Mouse (Mus musculus) ovary, postnatal 10 days (tissue): ENCODE measurements around the gene Pgghg.

Experiments
- DNase-seq: peaks from one replicate; pipeline ENCODE4 v3.0.0; 2022; ENCODE audit warnings: low spot score

Pgghg gene

DNA sequence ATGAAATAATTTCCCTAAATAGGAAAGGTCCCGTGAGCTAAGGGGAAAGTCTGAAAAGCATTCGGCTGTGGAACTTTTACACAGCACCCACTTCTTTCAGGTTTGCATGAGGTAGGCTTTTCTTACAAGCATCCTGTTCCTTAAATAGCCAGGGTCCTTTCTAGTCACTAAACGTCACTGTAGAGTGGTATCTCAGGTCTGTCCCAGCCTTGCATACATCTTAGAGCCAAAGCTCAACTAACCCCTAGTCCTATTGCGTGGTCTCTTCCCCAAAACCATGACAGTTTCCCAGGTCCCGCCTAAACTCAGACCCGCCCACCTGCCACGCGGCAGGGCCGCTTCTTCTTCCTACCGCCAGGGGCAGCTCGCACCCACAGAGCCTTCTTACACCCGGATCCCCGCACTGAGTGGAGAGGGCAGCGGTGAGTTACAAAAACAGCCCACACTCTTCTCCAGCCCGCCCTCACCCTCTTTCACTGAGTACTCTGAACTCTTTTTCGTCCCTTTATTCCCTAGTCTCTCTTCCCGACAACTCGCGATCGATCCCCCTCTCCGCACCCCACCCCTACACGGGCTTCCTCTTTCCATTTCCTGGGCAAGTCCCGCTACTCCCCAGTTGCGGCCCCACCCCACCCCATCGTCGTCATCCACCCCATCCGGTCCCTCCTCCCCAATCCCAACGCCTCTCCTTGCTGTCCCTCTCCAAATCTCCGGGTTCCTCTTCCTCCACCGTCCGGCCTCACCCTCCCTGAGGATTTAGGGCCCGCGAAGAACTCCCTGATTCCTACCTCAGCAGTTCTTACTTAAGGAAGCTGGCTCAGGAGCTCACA is at the start of gene Pgghg:
Gene Pgghg, plus strand, starts transcription at position 170 of the 830 bp plus-strand sequence.
- peak; percentile 67 for DNase-seq

DNA sequence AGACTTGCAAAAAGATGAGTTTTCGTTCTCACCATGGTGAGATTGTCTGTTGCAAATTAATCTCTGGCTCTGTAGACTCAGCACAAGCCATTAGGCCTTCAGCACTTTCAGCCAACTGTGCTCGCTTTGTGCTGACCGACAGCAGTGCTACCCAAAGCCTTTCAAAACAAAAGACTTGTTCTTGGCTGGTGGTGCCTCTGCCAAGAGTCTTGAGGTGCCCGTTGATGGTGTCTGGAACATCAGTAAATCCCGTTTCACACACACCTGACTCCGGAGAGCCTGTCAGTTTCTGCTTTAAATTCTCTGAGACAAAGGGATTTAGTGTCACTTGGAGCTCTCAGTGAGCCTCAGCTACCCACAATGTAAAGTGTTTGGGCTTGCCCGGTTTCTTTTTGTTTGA is 47.2 kb upstream of the Pgghg start:
- DNase-seq, result no peak

DNA sequence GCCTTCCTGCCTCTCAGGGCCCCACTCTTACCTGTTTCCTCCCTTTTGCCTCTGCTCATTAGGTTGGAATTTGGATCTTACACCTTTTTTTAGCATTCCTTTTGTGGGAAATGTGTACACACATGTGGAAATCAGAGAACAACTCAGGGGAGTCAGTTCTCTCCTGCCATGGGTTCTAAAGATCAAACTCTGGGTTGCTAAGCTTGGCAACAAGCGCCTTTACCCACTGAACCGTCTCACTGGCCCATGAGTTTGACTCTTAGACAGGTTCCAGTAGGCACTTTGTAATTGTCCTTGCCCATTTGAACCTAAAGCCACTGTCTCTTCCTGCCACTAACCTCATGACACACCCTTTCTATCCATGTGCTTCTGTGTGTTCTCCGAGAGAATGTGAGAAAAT is 46.6 kb upstream of the Pgghg start:
- DNase-seq, result no peak

DNA sequence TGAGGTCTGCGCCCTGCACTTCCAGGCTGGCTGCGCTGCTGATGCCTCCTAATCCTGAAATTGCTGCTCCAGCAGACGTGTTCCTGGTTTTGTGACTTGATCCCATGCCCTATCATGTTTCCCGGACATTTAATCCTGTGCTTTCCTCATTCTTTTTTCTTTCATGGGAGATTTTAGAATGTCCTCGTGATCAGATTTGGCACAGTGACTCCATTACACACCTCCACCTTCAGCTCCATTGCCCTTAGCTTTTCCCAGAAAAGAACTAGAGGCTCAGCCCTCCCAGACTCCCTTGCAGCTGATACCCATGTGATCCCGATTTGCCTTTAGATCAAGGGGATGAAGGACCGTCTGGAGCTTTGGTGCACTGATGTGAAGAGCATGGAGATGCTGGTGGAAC is 43.3 kb upstream of the Pgghg start:
- DNase-seq, result no peak

DNA sequence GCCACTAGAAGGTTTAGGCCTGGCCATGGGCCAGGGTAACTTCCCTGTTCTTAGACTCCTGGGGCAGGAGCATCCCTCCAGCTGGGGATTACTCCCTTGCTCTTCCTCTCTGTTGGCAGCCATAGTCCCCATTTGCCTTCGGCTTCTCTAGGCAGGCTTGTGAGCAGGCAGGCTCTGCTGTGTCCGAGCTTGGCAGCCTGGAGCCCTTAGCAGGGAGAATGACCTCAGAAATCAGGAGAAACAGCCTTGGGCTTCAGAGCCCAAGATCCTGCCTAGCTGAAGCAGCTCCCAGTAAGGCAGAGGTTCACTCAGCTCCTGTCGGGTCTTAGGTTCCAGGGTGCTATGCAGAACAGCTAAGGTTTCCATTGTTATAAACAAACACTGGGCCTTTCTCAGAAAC is 42.1 kb upstream of the Pgghg start:
- DNase-seq, result no peak

DNA sequence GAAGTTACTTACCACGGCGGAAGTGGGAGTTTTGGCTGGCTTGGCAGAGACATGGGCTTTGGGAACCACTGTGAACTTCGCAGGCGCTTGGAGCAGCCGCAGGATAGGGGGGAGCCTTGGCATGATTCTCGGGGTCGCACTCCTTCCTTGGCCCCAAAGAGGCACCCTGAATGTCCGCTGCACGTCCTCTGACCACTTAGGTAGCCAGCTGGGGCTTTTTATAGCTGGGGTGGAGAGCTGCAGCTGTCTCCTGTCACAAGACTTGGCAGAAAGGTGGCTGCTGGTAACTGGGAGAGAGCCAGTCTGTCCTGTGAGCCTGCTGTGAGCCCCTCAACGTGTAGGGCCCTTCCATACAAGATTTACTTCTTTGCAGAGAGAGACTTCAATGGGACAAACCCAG is 41.0 kb upstream of the Pgghg start, which contains the start of gene Cox8b:
Gene Cox8b, minus strand, starts transcription at position 227 of the 400 bp plus-strand sequence.
- DNase-seq, result no peak

DNA sequence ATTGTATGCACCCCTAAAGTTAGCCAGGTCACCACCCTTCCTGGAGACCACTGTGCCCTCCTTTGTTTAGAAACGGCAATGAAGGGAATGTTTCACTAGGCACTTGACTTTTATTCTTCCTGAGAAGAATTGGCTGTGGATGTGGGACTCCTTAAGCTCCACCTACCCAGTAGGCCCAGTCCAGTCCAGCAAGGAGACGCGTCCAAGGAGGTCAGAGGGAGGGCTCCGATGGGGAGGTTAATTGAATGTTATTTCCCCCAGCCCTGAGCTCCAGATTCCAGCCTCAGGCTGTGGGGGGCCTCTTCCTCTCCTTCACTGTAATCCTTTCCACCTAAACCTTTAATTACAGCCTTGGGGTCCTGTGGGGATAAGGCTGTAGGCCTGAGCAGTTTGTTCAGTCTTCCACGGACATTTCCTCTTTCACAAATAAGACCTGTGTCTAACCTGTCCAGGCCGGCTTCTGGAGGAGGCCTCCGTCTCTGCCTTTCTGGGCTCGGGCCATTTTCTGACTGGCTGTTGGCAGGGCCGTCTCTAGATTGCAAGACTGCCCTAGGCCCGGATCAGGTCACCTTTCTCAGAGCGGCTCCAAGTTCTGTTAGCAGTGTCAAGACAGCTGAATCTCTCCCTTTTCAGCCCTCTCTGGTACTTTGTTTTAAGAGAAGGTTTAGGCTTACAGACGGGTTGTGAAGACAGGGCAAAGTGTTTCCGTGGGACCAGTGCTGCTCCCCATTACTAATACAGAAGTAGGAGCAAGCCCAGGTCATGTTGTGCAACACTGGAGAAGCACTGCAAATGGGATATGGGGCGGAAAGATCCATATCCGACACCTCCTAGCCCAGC is 38.9 kb upstream of the Pgghg start:
- DNase-seq, result no peak

DNA sequence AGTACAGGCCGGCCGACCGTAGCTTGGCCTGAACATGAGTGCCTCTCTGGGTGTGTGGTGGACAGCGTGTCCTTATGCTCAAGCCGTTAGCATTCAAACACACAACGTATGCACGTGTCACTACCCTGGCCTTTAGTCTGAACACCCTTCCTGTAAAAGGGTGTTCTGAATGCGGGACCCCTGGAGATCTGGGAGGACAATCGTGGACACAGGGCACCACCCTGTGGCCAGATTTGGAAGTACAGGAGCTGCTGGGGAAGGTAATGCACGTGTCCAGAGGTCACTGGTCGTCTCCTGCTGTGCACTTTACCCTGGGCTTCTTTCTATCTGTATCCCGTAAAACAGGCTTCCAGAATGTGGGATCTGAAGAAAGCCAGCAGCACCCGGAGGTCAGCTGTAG is 38.0 kb upstream of the Pgghg start:
- peak; percentile 84 for DNase-seq

DNA sequence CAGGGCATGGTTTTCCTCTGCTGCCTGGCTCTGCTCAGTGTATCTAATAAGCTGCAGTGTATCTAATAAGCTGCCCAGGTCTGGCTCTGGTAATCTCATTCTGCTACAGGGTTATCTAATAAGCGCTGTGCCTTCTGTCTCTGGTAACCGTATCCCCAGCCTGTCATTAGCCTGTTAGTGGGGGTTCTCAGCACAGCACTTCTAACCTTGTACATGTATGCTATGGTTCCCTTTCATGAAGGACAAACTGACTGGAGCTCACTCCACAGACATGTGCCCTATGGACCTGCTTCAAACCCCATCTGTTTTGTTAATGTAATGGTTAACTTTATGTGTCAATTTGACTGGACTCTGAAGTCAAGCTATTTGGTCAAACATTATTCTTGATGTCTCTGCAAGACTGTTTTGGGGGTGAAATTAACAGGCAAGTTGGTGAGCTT is 35.5 kb upstream of the Pgghg start:
- no peak for DNase-seq

DNA sequence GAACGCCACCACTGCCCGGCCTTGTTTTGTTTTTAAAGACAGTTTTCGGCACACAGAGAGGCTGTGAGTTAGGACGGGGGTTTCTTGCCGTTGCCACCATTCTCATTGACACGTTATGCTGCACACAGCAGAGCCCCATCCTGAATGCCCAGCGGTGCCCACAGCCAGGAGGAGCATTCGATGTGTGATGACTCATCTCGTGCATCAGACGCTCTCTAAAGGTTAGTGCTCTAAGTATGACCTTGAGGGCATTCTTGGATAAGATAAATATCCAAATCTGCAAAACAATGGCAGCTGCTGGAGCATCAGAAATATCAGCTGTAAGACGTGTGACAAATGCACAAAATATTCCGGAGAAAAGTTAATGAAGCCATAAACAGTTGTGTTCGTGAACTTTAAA is 34.1 kb upstream of the Pgghg start:
- DNase-seq, result no peak

DNA sequence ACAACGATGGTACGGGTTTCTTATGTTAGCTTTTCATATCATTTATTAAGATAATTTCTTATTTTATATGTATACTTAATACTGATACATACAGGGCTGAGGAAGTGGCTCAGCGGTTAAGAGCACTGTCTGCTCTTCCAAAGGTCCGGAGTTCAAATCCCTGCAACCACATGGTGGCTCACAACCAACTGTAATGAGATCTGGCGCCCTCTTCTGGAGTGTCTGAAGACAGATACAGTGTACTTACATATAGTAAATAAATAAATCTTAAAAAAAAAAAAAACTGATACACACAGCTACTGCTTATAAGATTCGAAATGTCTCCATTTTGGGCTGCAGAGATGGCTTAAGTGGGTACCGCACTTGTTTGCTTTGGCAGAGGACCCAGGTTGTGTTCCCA is 33.5 kb upstream of the Pgghg start:
- DNase-seq, result no peak

DNA sequence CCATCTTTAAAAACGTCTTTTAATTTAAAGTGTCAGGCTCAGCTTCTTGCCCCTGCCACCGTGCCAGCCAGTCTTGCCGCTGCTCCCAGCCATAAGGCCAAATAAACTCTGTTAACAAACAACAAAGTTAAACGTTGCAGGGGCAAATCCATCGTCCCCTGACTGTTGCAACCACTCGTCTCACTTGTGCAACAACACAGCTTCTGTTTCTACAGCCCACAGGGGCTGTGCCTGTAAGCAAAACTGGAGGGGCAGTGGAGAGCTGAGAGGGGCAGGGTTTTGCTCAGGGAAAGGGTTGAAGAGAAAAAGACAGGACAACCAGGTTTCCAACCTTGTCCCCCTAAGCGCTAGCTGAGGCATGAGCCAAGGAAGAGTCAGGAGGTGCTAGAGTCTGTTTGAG is 33.0 kb upstream of the Pgghg start:
- no peak for DNase-seq

DNA sequence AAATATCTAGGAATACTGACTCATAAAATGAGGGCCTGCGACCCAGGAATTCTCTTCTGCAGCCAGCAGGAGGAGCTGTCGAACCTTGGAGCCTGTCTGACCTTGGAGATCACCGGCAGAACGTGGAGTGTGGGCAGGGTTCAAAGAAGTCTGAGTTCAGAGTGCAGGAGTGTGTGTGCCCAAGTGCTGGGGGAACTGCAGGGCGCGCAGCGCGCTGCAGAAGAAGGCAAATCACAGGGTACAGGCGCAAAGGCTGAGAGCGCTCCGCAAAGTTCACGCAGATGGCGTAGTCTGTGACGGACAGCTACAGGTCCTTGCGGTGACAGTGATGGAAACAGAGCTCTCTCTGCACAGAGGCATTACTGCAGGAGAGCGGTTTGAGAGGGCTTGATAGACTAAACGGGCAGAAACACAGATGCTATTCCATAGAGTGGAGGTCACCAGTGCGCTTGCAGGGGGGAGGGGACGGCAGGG is 32.5 kb upstream of the Pgghg start:
- peak; percentile 49 for DNase-seq

DNA sequence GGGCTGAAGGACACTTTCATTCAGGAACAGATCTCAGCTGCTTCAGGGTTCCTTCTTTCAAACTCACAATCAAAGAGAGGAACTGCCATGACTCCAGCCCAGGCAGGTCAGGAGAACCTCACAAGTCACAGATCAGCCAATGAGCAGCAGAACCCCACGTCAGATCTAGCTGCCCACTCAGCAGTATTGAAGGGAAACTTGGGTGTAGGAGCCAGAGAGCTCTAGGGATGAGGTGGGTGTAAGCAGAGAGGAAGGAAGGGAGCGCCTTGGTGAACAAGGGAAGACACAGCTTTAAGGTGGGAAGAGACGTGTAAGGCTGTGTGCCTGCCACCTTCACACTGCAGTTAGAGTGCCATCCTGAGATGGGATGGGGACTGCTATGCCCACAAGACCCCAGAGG is 28.9 kb upstream of the Pgghg start:
- DNase-seq, result no peak

DNA sequence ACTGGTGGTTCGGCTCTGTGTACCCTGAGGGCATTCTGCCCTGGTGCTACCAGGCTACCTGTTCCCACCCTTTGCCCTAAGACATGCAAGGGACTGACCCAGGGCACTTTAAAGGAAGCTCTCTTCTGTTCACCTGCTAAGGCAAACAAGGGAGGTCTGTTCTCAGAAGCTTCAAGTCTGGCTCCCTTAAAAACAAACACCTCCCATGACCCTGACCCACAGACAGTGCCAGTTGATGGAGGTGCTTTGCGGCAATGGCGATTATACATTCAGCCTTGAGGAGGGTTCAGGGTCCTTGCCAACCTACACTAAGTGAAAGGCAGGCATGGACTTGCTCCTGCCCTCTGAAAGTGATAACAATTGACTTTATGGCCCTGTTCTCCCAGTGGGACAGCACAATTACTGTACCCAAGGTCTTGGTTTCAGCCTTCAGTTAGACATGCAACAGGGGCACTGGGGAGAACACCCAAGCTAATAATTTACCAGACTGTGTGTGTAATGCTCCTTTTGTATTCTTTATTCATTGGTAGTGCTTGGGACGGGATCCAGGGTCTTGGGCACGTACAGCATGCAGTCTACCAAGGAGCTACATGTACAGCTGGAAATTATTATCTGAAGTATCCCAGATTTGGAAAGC is 28.2 kb upstream of the Pgghg start:
- no peak for DNase-seq

DNA sequence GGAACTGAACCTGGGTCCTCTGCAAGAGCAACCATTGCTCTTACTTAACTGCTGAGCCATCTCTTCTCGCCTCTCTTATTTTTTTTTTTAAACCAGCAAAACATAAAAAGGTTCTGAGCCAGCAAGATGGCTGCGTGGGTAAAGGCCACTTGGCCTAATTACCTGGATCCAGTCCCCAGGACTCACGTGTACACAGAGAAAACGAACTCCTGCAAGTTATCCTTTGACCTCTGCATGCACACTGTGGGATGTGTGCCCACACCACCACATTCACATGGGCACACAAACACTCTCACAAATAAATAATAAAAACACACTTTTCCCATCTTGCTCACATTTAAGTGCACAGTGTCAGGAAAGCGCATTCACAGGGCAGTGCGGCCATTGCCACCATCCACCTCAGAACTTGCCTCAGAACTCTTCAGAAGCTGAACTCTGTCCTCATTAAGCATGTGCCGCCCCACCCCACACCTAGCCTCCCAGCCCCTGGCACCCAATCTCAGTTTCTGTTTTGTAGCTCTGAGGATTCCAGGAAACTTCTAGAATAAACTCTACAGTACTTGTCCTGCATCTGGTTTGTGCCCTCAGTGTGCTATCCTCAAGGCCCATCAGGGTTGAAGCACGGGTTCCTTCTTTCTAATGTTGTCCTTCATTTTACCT is 27.0 kb upstream of the Pgghg start:
- DNase-seq, result no peak

DNA sequence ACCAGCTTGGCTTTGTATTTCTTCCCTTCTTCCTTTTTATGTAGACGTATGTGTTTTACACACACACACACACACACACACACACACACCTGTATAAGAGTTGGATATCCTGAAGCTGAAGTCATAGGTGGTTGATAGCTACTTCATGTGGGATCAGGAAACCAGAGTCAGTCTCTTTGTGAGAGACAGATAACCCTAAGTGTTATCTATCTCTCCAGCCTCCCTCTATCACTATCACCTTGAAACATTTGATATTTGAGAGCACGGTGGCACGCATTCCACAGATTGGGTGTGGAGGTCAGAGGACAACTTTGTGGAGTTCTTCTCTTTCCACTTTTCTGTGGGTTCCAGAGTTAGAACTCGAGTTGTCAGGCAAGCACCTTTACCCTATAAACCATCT is 21.3 kb upstream of the Pgghg start:
- no peak for DNase-seq

DNA sequence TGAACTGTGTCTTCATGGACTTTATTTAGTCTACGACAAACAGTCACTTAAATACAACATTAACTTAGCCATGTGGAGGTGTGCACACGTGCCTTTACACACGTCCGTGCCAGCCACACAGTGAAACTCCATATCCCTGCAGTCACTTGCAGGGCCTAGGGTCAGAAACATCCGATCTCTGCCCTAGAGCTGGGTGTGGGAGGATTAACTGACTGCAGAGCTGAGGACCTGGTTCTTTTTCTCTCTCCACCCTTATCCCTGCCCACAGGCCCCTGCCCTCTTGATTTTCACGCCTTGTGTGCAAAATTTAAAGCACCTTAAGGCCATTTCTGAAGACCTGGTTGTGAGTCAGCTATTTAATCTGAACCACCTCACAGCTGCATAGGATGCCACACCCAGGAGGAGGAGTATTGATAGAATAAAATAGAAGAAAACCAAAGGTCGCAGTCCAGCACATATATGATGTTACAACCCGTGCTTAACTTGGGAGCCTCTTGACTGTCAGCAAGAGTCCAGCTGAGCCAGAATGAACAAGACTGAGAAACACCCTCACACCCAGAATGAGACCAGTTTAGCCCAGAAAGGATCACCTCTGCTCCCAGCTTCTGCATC is 20.7 kb upstream of the Pgghg start, which contains the start of gene Nlrp6:
Gene Nlrp6, plus strand, starts transcription at position 485 of the 612 bp plus-strand sequence.
- no peak for DNase-seq

DNA sequence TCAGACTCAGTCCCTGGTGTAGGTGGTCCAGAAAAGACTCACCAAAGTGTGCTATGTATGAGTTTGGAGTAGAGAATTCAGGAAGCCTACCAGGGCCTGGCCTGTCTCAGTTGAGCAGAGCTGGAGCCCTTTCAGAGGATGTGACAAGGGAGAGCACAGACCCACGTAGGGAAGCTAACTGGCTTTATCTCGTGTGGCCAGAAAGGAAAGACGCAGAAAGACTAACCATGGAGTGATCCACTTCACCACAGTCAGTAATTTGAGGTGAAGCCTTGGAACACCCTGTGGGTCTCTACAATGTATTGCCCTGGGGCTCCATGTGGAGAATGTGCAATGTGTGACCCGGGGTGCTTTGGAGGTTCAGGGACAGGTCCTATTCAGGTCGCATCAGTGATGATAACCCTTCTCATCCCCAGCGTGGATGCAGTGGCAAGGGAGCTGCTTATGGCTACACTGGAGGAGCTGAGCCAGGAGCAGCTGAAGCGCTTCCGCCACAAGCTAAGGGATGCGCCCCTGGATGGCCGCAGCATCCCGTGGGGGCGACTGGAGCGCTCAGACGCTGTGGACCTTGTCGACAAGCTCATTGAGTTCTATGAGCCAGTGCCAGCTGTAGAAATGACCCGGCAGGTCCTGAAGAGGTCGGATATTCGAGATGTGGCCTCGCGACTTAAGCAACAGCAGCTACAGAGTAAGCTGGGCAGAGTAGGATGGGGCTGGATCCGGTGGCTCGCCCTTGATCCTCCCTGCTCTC is 19.8 kb upstream of the Pgghg start:
- no peak for DNase-seq

DNA sequence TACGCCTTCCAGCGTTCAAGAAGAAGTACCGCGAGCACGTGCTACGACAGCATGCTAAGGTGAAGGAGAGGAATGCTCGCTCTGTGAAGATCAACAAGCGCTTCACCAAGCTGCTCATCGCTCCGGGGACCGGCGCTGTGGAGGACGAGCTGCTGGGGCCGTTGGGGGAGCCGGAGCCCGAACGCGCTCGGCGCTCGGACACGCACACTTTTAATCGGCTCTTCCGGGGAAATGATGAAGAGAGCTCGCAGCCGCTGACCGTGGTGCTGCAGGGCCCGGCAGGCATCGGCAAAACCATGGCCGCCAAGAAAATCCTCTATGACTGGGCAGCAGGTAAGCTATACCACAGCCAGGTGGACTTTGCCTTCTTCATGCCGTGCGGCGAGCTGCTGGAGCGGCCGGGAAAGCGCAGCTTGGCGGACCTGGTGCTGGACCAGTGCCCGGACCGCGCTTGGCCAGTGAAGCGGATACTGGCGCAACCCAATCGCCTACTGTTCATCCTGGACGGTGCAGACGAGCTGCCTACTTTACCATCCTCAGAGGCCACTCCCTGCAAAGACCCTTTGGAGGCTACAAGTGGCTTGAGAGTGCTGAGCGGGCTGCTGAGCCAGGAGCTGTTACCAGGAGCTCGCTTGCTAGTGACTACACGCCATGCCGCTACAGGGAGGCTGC is 18.7 kb upstream of the Pgghg start:
- DNase-seq, result no peak
